ENCODE assay signal across 20 mouse cellular contexts in genomic region chr9:102241546-102241945, GRCm38 (mm10).
DNase-seq lines count a peak whose midpoint lies in the region; ATAC-seq lines count a peak whose summit lies in the region.
"Had no signal": no experiment of that assay in that cellular context is flagged by ENCODE, and none has a peak within 500 bp of the region (broad histone marks: within the 10 kb centered on the region; RNA-seq: fewer than 3 reads in every experiment).

No protein-coding gene starts in this region.

- no peak overlapping the region for H3K9ac ChIP-seq in forebrain, embryonic 14.5 days (ENCODE audit: low read length)
- H3K9ac ChIP-seq: embryonic facial prominence, embryonic 12.5 days; heart, embryonic 12.5 days; hindbrain, embryonic 15.5 days had no signal

- ATAC-seq in forebrain, embryonic 14.5 days = no peak
- ATAC-seq: CD4-positive, CD25-positive, alpha-beta regulatory T cell, adult 4 months; forebrain, embryonic 16.5 days; intestine, embryonic 16.5 days had no signal

- WGBS in forebrain, embryonic 14.5 days = 87% methylated on average over 2 of the region's 2 CpGs

- no peaks in the 10 kb centered on the region for H3K36me3 ChIP-seq in forebrain, embryonic 14.5 days (ENCODE audit: control insufficient read depth, insufficient read depth, low read length)
- H3K36me3 ChIP-seq: embryonic facial prominence, embryonic 12.5 days; G1E; heart, embryonic 12.5 days; hindbrain, embryonic 15.5 days had no signal

- no peak overlapping the region for H3K4me2 ChIP-seq in forebrain, embryonic 14.5 days (ENCODE audit: low read length)
- H3K4me2 ChIP-seq: embryonic facial prominence, embryonic 12.5 days; heart, embryonic 12.5 days; hindbrain, embryonic 15.5 days had no signal

- H3K4me1 ChIP-seq in forebrain, embryonic 14.5 days (ENCODE audit: control insufficient read depth, insufficient read depth, low read length) = peaks cover 20% of the 10 kb centered on the region
- H3K4me1 ChIP-seq: heart, embryonic 12.5 days had no signal

- no peak overlapping the region for H3K27ac ChIP-seq in forebrain, embryonic 14.5 days (ENCODE audit: low read depth, low read length)
- H3K27ac ChIP-seq: embryonic facial prominence, embryonic 12.5 days; heart, adult 2 months; hindbrain, embryonic 15.5 days had no signal

- H3K27me3 ChIP-seq in forebrain, embryonic 14.5 days (replicated peaks; ENCODE audit: control insufficient read depth, insufficient read depth, low read length) = peaks cover 27% of the 10 kb centered on the region
- H3K27me3 ChIP-seq: embryonic facial prominence, embryonic 12.5 days; hindbrain, embryonic 15.5 days had no signal

- intact Hi-C loops in heart, postnatal 14 days (cut with DNase I) = no loop called here

- H3K9me3 ChIP-seq in forebrain, embryonic 14.5 days (replicated peaks; ENCODE audit: control insufficient read depth, low read length) = no peaks in the 10 kb centered on the region
- H3K9me3 ChIP-seq: embryonic facial prominence, embryonic 12.5 days; heart, embryonic 12.5 days; hindbrain, embryonic 15.5 days had no signal

- no peak overlapping the region for H3K4me3 ChIP-seq in forebrain, embryonic 14.5 days (ENCODE audit: low read depth, low read length)
- H3K4me3 ChIP-seq: embryonic facial prominence, embryonic 12.5 days; heart, adult 2 months; heart, embryonic 12.5 days; hindbrain, embryonic 15.5 days had no signal

- peak; percentile 41 for DNase-seq in cerebellum, adult 11 months
- DNase-seq in cerebellum, postnatal 14 days = no peak
- peak; percentile 8 for DNase-seq in heart, adult 8-10 months (ENCODE audit: low spot score)
- DNase-seq in heart, postnatal 14 days = no peak
- peak; percentile 82 for DNase-seq in brain, adult 2 months (ENCODE audit: low read depth, low spot score)
- DNase-seq in cerebellum, postnatal 25 days = peak; percentile 58 to 63
- no peak for DNase-seq in forebrain, embryonic 14.5 days (ENCODE audit: low spot score)
- DNase-seq: adrenal gland, adult 8-10 months; adrenal gland, postnatal 36 days; B cell, adult 2 months; gastrocnemius, postnatal 14 days; heart, adult 2 months; heart, postnatal 36 days had no signal

Comparison
In these comparisons a context has a peak if more than half of its experiments do, and no peak if none do; other contexts are left out.
1. DNase-seq: peak in cerebellum, adult 11 months (single experiment), heart, adult 8-10 months (single experiment), brain, adult 2 months (single experiment) and cerebellum, postnatal 25 days (2 of 2); none in cerebellum, postnatal 14 days (0 of 2), heart, postnatal 14 days (0 of 2) and forebrain, embryonic 14.5 days (single experiment).